Mouse (Mus musculus) lung, embryonic 14.5 days (tissue): Measurements from ENCODE around the gene Dcpp3. TPM values are rescaled to one million over a fixed set of nuclear protein-coding genes. Genes with fewer than 3 reads are reported as not detected.
A peak's percentile ranks its signal among the peaks of the same experiment; 100 is the strongest.
"Not testable (repeated sequence)": the region's sequence is repeated elsewhere in the genome, so short reads cannot be mapped to it uniquely, and the experiment has no call there.

Experiments used
- ATAC-seq: fragments of 200-750 bp; cut with Nextera tagmentation; 2 replicates; pipeline ENCODE4 v1.8.0; 2017; ENCODE audit warnings: mild to moderate bottlenecking, moderate TSS enrichment, moderate library complexity; ENCODE audit not compliant: insufficient read depth
- DNase-seq: peaks from one replicate; pipeline ENCODE4 v3.0.0-alpha.2; 2015
- H3K27ac ChIP-seq: fragments of 300-500 bp; sonication (generic); 2 replicates; pipeline ENCODE4 v1.5.1; 2014; ENCODE audit warnings: low read depth, mild to moderate bottlenecking, moderate library complexity
- H3K27me3 ChIP-seq: fragments of 300-500 bp; sonication (generic); 2 replicates; pipeline ENCODE4 v1.6.1; 2014; ENCODE audit warnings: low read length, control low read depth; ENCODE audit not compliant: insufficient read depth
- H3K36me3 ChIP-seq: fragments of 300-500 bp; sonication (generic); 2 replicates; pipeline ENCODE4 v1.6.1; 2014; ENCODE audit warnings: control low read depth; ENCODE audit not compliant: insufficient read depth
- H3K4me1 ChIP-seq: fragments of 300-500 bp; sonication (generic); 2 replicates; pipeline ENCODE4 v1.6.1; 2014; ENCODE audit warnings: antibody characterized with exemption, control low read depth; ENCODE audit not compliant: insufficient read depth
- H3K4me2 ChIP-seq: fragments of 300-500 bp; sonication (generic); 2 replicates; pipeline ENCODE4 v1.6.1; 2014; ENCODE audit warnings: mild to moderate bottlenecking
- H3K4me3 ChIP-seq: fragments of 300-500 bp; sonication (generic); 2 replicates; pipeline ENCODE4 v1.5.1; 2014; ENCODE audit warnings: low read depth, low read length
- H3K9ac ChIP-seq: fragments of 300-500 bp; sonication (generic); 2 replicates; pipeline ENCODE4 v1.6.1; 2014
- H3K9me3 ChIP-seq: fragments of 300-500 bp; sonication (generic); 2 replicates; pipeline ENCODE4 v1.6.1; 2016; ENCODE audit warnings: low read depth, low read length, control low read depth
- CTCF ChIP-seq: IDR thresholded peaks from 2 replicates; pipeline ENCODE4 v1.5.1; 2016; ENCODE audit warnings: antibody characterized with exemption, low read depth
- WGBS: fragments of 180-500 bp; shearing (Covaris S2); extraction: QIAGEN DNeasy Blood & Tissue Kit; methylation state at CpG from one replicate; pipeline ENCODE4 v1.1.7; 2014; 5-methylcytosine and 5-hydroxymethylcytosine counted together
- polyA plus RNA-seq: library from polyadenylated mRNA; unstranded; fragments of >200 nt; fragmentation: Nextera tagmentation; extraction: Ambion mirVana; gene quantifications from 2 replicates; pipeline ENCODE4 v1.2.1, GENCODE M21; 2014

Gene Dcpp3
- 2.2 TPM in 2 replicates for polyA plus RNA-seq

GRCm38 (mm10) chr17:23917158-23917557, at the start of gene Dcpp3:
Gene Dcpp3, plus strand, starts transcription at chr17:23917458.
- not testable (repeated sequence) for H3K4me3 ChIP-seq, H3K4me1 ChIP-seq, H3K36me3 ChIP-seq, H3K9ac ChIP-seq, H3K4me2 ChIP-seq, ATAC-seq, H3K27me3 ChIP-seq, H3K9me3 ChIP-seq, H3K27ac ChIP-seq
- DNase-seq, result peak; percentile 2
- 29% methylated on average over 4 of the region's 4 CpGs for WGBS

GRCm38 (mm10) chr17:23867756-23868155, 49.5 kb upstream of the Dcpp3 start, which contains the start of gene Prss21:
Gene Prss21, plus strand, starts transcription at chr17:23868056.
- H3K9ac ChIP-seq, result no peak within 1 kb of the TSS
- ATAC-seq, result no peak
- no peaks in the 10 kb centered on the region for H3K9me3 ChIP-seq
- no peaks in the 10 kb centered on the region for H3K4me1 ChIP-seq
- TF ChIP-seq CTCF, result no peak
- H3K4me3 ChIP-seq, result no peak within 1 kb of the TSS
- H3K27ac ChIP-seq, result no peak within 1 kb of the TSS
- H3K4me2 ChIP-seq, result no peak within 1 kb of the TSS
- no peaks in the 10 kb centered on the region for H3K27me3 ChIP-seq
- 81% methylated on average over 15 of the region's 15 CpGs for WGBS
- DNase-seq, result no peak
- H3K36me3 ChIP-seq, result no peaks in the 10 kb centered on the region

GRCm38 (mm10) chr17:23868513-23868912, 48.7 kb upstream of the Dcpp3 start:
- H3K27me3 ChIP-seq, result no peaks in the 10 kb centered on the region
- no peak overlapping the region for H3K27ac ChIP-seq
- 79% methylated on average over 11 of the region's 11 CpGs for WGBS
- no peak overlapping the region for H3K9ac ChIP-seq
- no peaks in the 10 kb centered on the region for H3K9me3 ChIP-seq
- no peak for DNase-seq
- H3K4me1 ChIP-seq, result no peaks in the 10 kb centered on the region
- no peak overlapping the region for H3K4me3 ChIP-seq
- no peak for TF ChIP-seq CTCF
- no peaks in the 10 kb centered on the region for H3K36me3 ChIP-seq
- H3K4me2 ChIP-seq, result no peak overlapping the region
- ATAC-seq, result no peak

DNA sequence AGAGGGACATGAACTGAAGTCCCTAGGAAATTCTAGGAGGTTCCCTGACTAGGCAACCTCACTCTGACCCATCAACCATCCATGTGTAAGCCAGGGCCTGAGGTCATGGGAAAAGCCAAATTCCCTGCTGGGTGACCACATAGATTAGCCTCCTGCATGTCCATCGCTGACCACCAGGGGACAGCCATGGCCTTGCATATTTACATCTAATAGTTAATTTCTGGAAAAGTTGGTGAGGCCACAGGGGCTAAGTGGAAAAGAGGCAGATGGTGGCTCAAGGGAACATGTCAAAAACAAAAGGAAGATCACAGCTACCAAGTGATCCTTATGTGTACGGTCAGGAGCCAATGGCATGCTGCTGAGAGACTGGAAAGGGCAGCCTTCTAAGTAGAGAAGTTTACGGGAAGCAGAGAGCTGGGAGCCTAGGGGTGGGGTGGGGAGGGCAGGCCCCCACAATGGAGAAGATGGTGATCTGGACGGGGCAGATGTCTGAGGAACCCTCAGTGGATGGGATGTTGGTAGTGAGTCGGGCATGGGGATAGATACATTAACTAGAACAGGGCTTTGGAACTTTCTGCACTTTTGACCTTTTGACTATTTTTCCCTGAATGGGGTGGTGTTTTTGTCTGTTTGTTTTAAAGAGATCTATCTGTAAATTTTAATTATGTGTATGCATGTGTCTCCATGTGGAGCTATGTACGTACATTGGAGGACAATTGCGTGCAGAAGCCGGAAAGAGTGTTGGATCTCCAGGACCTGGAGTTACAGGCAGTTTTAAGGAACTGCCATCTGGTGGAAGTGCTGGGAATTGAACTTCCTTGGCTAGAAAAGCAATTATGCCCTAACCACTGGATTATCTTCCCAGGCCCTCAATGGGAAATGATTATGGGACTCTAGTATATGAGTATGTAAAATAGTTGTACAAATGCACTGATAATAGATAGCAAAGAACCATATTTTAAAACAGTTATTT, 43.1 kb upstream of the Dcpp3 start:
- no peak overlapping the region for H3K27ac ChIP-seq
- ATAC-seq (peak; percentile 68), DNase-seq (peak; percentile 87)
- H3K27me3 ChIP-seq, result no peaks in the 10 kb centered on the region
- TF ChIP-seq CTCF, result peak; percentile 98
- H3K36me3 ChIP-seq, result no peaks in the 10 kb centered on the region
- H3K4me3 ChIP-seq, result no peak overlapping the region
- no peaks in the 10 kb centered on the region for H3K4me1 ChIP-seq
- no peak overlapping the region for H3K9ac ChIP-seq
- WGBS, result 35% methylated on average over 8 of the region's 8 CpGs
- no peaks in the 10 kb centered on the region for H3K9me3 ChIP-seq
- no peak overlapping the region for H3K4me2 ChIP-seq

DNA sequence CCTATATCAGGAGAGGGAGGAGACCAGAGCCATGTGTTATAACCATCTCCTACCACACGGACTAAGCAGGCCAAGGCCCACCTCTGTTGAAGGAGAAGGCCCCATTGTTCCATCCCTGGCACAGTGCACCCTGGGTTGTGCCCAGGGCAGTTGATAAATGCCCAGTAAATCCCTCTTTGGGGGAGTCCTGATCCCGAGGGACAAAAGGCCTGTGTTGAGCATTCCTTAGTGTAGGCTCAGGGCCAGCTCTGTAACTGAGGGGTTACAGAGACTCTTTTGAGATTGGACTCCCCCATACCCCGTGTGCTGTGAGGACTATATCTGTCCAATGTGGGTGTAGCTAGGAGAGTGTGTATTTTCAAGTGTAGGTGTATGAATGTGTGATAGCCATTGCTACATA, 40.5 kb upstream of the Dcpp3 start:
- Histone ChIP-seq H3K4me3 (no peak overlapping the region), H3K4me1 (no peaks in the 10 kb centered on the region), H3K27ac (no peak overlapping the region), H3K36me3 (no peaks in the 10 kb centered on the region), H3K9ac (no peak overlapping the region), H3K27me3 (no peaks in the 10 kb centered on the region), H3K4me2 (no peak overlapping the region), H3K9me3 (no peaks in the 10 kb centered on the region)
- TF ChIP-seq CTCF, result no peak
- DNase-seq (no peak), ATAC-seq (no peak)
- 54% methylated on average over 3 of the region's 3 CpGs for WGBS

GRCm38 (mm10) chr17:23877166-23877565, 40.1 kb upstream of the Dcpp3 start:
- DNase-seq (no peak), ATAC-seq (no peak)
- H3K27me3 ChIP-seq, result no peaks in the 10 kb centered on the region
- H3K4me2 ChIP-seq, result no peak overlapping the region
- H3K36me3 ChIP-seq, result no peaks in the 10 kb centered on the region
- no peak overlapping the region for H3K4me3 ChIP-seq
- H3K27ac ChIP-seq, result no peak overlapping the region
- TF ChIP-seq CTCF, result no peak
- no peak overlapping the region for H3K9ac ChIP-seq
- no peaks in the 10 kb centered on the region for H3K4me1 ChIP-seq
- H3K9me3 ChIP-seq, result no peaks in the 10 kb centered on the region
- WGBS, result 83% methylated on average over 2 of the region's 2 CpGs

- H3K27me3 ChIP-seq, ATAC-seq: not testable (repeated sequence)
These were observed 36.7 kb upstream of the Dcpp3 start, which contains the start of the genes Dcpp1 and Dcpp2 for GRCm38 (mm10) chr17:23880576-23880975. Gene Dcpp1, plus strand, starts transcription at chr17:23880876. Gene Dcpp2, plus strand, starts transcription at chr17:23880880.

More at GRCm38 (mm10) chr17:23880576-23880975, 36.7 kb upstream of the Dcpp3 start, which contains the start of the genes Dcpp1 and Dcpp2:
- not testable (repeated sequence) for H3K9ac ChIP-seq, H3K4me1 ChIP-seq, H3K27ac ChIP-seq, H3K9me3 ChIP-seq, H3K4me3 ChIP-seq, H3K36me3 ChIP-seq, H3K4me2 ChIP-seq
- DNase-seq, result peak; percentile 9
- 30% methylated on average over 4 of the region's 4 CpGs for WGBS
